In genomic region chr11:120580871-120581331, GRCm38 (mm10) we compare ENCODE assay signal across 1 mouse cellular context.
TF ChIP-seq lines count a peak whose summit lies in the region.

No protein-coding gene starts in this region.

TF ChIP-seq in CH12.LX, 34 proteins besides CTCF, POLR2A, EP300 and RAD21:
- TF ChIP-seq IRF4 (IDR thresholded peaks at IDR 0.05; ENCODE audit: low read depth, low read length) (no peak), SIN3A (IDR thresholded peaks at IDR 0.05; ENCODE audit: low read length) (peak; percentile 67; the same call in 1 of the 2 replicates), CHD1 (IDR thresholded peaks at IDR 0.05; ENCODE audit: low read depth, low read length) (0 out of 2 replicates have a peak, but pooled peaks have one; percentile 32)
